Mouse (Mus musculus) frontal cortex, adult 2 months (tissue): ENCODE results near the gene Gm16381. TPM values are rescaled to one million over a fixed set of nuclear protein-coding genes. Genes with fewer than 3 reads are reported as not detected.
"Not testable (repeated sequence)": the region's sequence is repeated elsewhere in the genome, so short reads cannot be mapped to it uniquely, and the experiment has no call there.

ENCODE experiments used
- DNase-seq, 2 experiments: peaks; one replicate each; pipeline ENCODE4 v3.0.0; 2022; ENCODE audit warnings: low spot score in 1 of 2; ENCODE audit errors: extremely low spot score in 1 of 2
- polyA plus RNA-seq: library from polyadenylated mRNA; depleted of rRNA; stranded (reverse); fragments of >200 nt; gene quantifications from 2 replicates; pipeline ENCODE4 v1.2.3, GENCODE M21; 2012; rRNA removed

Gene Gm16381
- not detected in 2 replicates for polyA plus RNA-seq

DNA sequence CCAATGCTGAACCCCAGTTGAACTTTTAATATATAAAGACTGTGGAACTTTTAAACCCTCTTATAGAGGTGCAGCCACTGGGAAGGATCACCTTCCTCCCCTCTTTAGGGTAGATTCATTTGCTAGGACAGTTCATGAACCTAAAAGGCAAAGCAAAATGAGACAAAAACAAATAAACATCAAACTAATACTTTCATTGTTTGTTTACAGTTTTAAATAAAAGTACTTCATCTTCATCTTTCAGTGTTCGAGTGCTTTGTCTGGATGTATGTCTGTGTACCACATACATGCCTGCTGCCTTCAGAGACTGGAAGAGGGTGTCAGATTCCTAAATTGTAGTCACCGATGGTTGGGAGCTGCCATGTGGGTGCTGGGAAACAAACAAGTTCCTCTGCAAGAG is at the start of gene Gm16381:
Gm16381 (minus strand) TSS at position 101 of the 400 bp plus-strand sequence.
- DNase-seq, result not testable (repeated sequence)

GRCm38 (mm10) chr12:87652916-87653703 is 8.7 kb upstream of the Gm16381 start:
- DNase-seq, result not testable (repeated sequence)

- DNase-seq, result not testable (repeated sequence)
These were observed 25.9 kb downstream of the Gm16381 start, which contains the start of gene Gm4027 for GRCm38 (mm10) chr12:87618569-87618968. Gene Gm4027 (plus strand): TSS chr12:87618869.

- DNase-seq, result not testable (repeated sequence)
These were observed 42.0 kb downstream of the Gm16381 start, which contains the start of gene Oog1 for GRCm38 (mm10) chr12:87602388-87602787. Gene Oog1 (plus strand): TSS chr12:87602688.

- DNase-seq, result not testable (repeated sequence)
These were observed 43.0 kb downstream of the Gm16381 start for GRCm38 (mm10) chr12:87601388-87601787.

Other genes starting within 250 kb of the Gm16381 start
- gene Slirp, start 200.7 kb downstream of the Gm16381 start, polyA plus RNA-seq, result 66.7 and 70.4 TPM in 2 replicates
- 17.3 and 20.0 TPM in 2 replicates for gene Alkbh1, start 200.6 kb downstream of the Gm16381 start, polyA plus RNA-seq
- 37.3 and 42.9 TPM in 2 replicates for gene Snw1, start 172.3 kb downstream of the Gm16381 start, polyA plus RNA-seq
- gene Gm5788, start 149.9 kb downstream of the Gm16381 start, polyA plus RNA-seq, result not detected in 2 replicates
- not detected in 2 replicates for gene Gm8300, start 130.3 kb downstream of the Gm16381 start, polyA plus RNA-seq
- gene Oog1, start 41.9 kb downstream of the Gm16381 start, polyA plus RNA-seq, result not detected in 2 replicates
- gene Gm4027, start 25.8 kb downstream of the Gm16381 start, polyA plus RNA-seq, result not detected in 2 replicates
- not detected in 2 replicates for gene Gm21319, start 131.1 kb upstream of the Gm16381 start, polyA plus RNA-seq
- gene Gm21936, start 150.9 kb upstream of the Gm16381 start, polyA plus RNA-seq, result not detected in 2 replicates
- gene BB287469, start 172.0 kb upstream of the Gm16381 start, polyA plus RNA-seq, result not detected in 2 replicates
- gene Gm2001, start 197.7 kb upstream of the Gm16381 start, polyA plus RNA-seq, result not detected in 2 replicates
- gene Gm2016, start 229.5 kb upstream of the Gm16381 start, polyA plus RNA-seq, result not detected in 2 replicates